Mouse (Mus musculus) forebrain, postnatal 0 days (tissue): ENCODE measurements around the gene Mydgf. TPM values are rescaled to one million over a fixed set of nuclear protein-coding genes. Genes with fewer than 3 reads are reported as not detected.

Experiments
- ATAC-seq: fragments of 200-750 bp; cut with Nextera tagmentation; 2 replicates; pipeline ENCODE4 v1.8.0; 2017; ENCODE audit warnings: mild to moderate bottlenecking, moderate library complexity
- DNase-seq: peaks from one replicate; pipeline ENCODE4 v3.0.0-alpha.2; 2015
- H3K27ac ChIP-seq: fragments of 300-500 bp; sonication (generic); 2 replicates; pipeline ENCODE4 v1.5.1; 2014; ENCODE audit warnings: low read depth, mild to moderate bottlenecking, antibody characterized with exemption, low read length, moderate library complexity, mixed read lengths
- H3K27me3 ChIP-seq: fragments of 300-500 bp; sonication (generic); 2 replicates; pipeline ENCODE4 v1.6.1; 2014; ENCODE audit warnings: mild to moderate bottlenecking, low read length, mixed read lengths; ENCODE audit not compliant: insufficient read depth
- H3K36me3 ChIP-seq: fragments of 300-500 bp; sonication (generic); 2 replicates; pipeline ENCODE4 v1.6.1; 2014; ENCODE audit warnings: mild to moderate bottlenecking, moderate library complexity; ENCODE audit not compliant: insufficient read depth
- H3K4me1 ChIP-seq: fragments of 300-500 bp; sonication (generic); 2 replicates; pipeline ENCODE4 v1.6.1; 2014; ENCODE audit warnings: antibody characterized with exemption; ENCODE audit not compliant: insufficient read depth
- H3K4me2 ChIP-seq: fragments of 300-500 bp; sonication (generic); 2 replicates; pipeline ENCODE4 v1.6.1; 2014; ENCODE audit warnings: low read depth, mild to moderate bottlenecking, moderate library complexity
- H3K4me3 ChIP-seq: fragments of 300-500 bp; sonication (generic); 2 replicates; pipeline ENCODE4 v1.5.1; 2014; ENCODE audit warnings: low read depth, low read length, mixed read lengths
- H3K9ac ChIP-seq: fragments of 300-500 bp; sonication (generic); 2 replicates; pipeline ENCODE4 v1.6.1; 2014; ENCODE audit warnings: mild to moderate bottlenecking
- H3K9me3 ChIP-seq: fragments of 300-500 bp; sonication (generic); 2 replicates; pipeline ENCODE4 v1.6.1; 2016; ENCODE audit warnings: low read length
- CTCF ChIP-seq: sonication (generic); IDR thresholded peaks from 2 replicates; pipeline ENCODE4 v1.5.1; 2016; ENCODE audit warnings: antibody characterized with exemption, control low read depth, low read depth
- WGBS: fragments of 180-500 bp; shearing (Covaris S2); extraction: QIAGEN DNeasy Blood & Tissue Kit; methylation state at CpG from one replicate; pipeline ENCODE4 v1.1.7; 2014; 5-methylcytosine and 5-hydroxymethylcytosine counted together
- polyA plus RNA-seq: library from polyadenylated mRNA; unstranded; fragments of >200 nt; fragmentation: Nextera tagmentation; extraction: Ambion mirVana; gene quantifications from 2 replicates; pipeline ENCODE4 v1.2.1, GENCODE M21; 2015
- total RNA-seq: library from RNA; depleted of rRNA; stranded (reverse); fragments of >200 nt; gene quantifications from 2 replicates; pipeline ENCODE4 v1.2.3, GENCODE M21; 2014

Mydgf gene
- total and polyA plus RNA-seq, 2 experiments from 2014 or later, result 52.3 to 75.0 TPM

- 21% methylated on average over 9 of the region's 9 CpGs for WGBS
- Histone ChIP-seq H3K36me3 (no peaks in the 10 kb centered on the region), H3K4me3 (no peak overlapping the region), H3K27ac (no peak overlapping the region), H3K4me1 (no peaks in the 10 kb centered on the region), H3K4me2 (peak overlapping the region; percentile 67), H3K9ac (no peak overlapping the region), H3K27me3 (peaks cover 5% of the 10 kb centered on the region; the same call in 1 of the 2 replicates), H3K9me3 (no peaks in the 10 kb centered on the region)
- DNase-seq, result no peak
- ATAC-seq, result no peak
- no peak for TF ChIP-seq CTCF
Measured at GRCm38 (mm10) chr17:56148280-56148679, 35.4 kb downstream of the Mydgf start.

GRCm38 (mm10) chr17:56147420-56147819, 36.3 kb downstream of the Mydgf start:
- Histone ChIP-seq H3K4me1 (no peaks in the 10 kb centered on the region), H3K36me3 (no peaks in the 10 kb centered on the region), H3K9me3 (no peaks in the 10 kb centered on the region), H3K4me3 (no peak overlapping the region), H3K9ac (no peak overlapping the region), H3K27me3 (peaks cover 5% of the 10 kb centered on the region; the same call in 1 of the 2 replicates), H3K4me2 (no peak overlapping the region), H3K27ac (no peak overlapping the region)
- no peak for ATAC-seq
- no peak for TF ChIP-seq CTCF
- 75% methylated on average over 12 of the region's 12 CpGs for WGBS
- DNase-seq, result no peak

DNA sequence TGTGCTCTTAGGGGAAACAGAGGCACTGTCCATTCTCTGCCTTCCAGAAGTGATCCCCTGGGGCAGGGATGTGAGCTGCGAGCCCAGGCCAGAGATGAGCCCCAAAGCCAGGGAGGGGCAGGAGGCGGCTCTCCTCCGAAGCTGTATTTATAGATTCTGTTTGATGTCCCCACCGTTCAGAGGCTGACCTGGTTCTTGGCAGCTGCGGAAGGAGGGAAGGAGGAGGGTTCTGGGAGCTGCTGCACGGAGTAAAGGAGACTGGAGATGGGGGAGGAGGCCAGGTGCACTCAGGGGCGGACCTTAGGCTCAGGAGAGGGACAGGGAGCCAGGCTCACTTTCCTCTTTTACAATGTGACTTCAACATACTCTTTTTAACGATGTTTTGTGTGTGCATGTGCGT, 37.6 kb downstream of the Mydgf start:
- Histone ChIP-seq H3K27me3 (peaks cover 5% of the 10 kb centered on the region; the same call in 1 of the 2 replicates), H3K4me1 (no peaks in the 10 kb centered on the region), H3K27ac (no peak overlapping the region), H3K36me3 (no peaks in the 10 kb centered on the region), H3K9me3 (no peaks in the 10 kb centered on the region), H3K4me3 (no peak overlapping the region), H3K9ac (no peak overlapping the region), H3K4me2 (no peak overlapping the region)
- TF ChIP-seq CTCF, result no peak
- WGBS, result 21% methylated on average over 9 of the region's 9 CpGs
- ATAC-seq (no peak), DNase-seq (no peak)

DNA sequence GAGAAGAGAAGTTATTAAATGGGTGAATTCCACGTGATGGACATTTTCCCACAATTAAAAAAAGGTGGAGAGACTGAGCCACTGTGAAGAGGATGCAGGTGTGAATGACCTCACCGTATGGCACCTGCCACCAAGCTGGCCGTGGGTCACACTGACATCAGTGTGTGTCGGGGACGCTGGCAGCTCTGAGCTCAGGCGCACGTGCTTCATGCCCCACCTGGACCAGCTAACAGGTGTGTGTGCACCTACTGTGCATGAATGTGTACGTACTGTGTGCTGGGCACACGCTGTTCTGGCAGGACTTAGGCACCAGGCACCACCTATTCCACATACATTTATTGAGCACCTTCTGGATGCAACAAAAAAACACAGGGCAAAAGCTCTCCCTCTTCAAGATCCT, 39.2 kb downstream of the Mydgf start:
- 70% methylated on average over 9 of the region's 9 CpGs for WGBS
- Histone ChIP-seq H3K27ac (no peak overlapping the region), H3K9ac (no peak overlapping the region), H3K4me3 (no peak overlapping the region), H3K4me2 (no peak overlapping the region), H3K9me3 (no peaks in the 10 kb centered on the region), H3K27me3 (peaks cover 3% of the 10 kb centered on the region; the same call in 1 of the 2 replicates), H3K4me1 (no peaks in the 10 kb centered on the region), H3K36me3 (no peaks in the 10 kb centered on the region)
- no peak for ATAC-seq
- no peak for DNase-seq
- no peak for TF ChIP-seq CTCF

- TF ChIP-seq CTCF, result no peak
- 0 out of 2 replicates have a peak, but pooled peaks cover 2% of the 10 kb centered on the region for H3K36me3 ChIP-seq
- H3K4me3 ChIP-seq, result peak overlapping the region; percentile 47
- DNase-seq (peak; percentile 75), ATAC-seq (peak; percentile 53)
- H3K4me2 ChIP-seq, result peak overlapping the region; percentile 73
- no peak overlapping the region for H3K27ac ChIP-seq
- peaks cover 6% of the 10 kb centered on the region; the same call in 1 of the 2 replicates for H3K4me1 ChIP-seq
- H3K27me3 ChIP-seq, result no peaks in the 10 kb centered on the region
- 1% methylated on average over 42 of the region's 47 CpGs for WGBS
- H3K9me3 ChIP-seq, result no peaks in the 10 kb centered on the region
- H3K9ac ChIP-seq, result peak overlapping the region; percentile 57
Measured at GRCm38 (mm10) chr17:56141702-56142605, 41.8 kb downstream of the Mydgf start.

GRCm38 (mm10) chr17:56139858-56140595, 43.7 kb downstream of the Mydgf start, which contains the start of gene Sema6b:
TSS of gene Sema6b (minus strand) at chr17:56140343.
- Histone ChIP-seq H3K9ac (peak within 1 kb of the TSS; percentile 96), H3K36me3 (0 out of 2 replicates have a peak, but pooled peaks cover 5% of the 10 kb centered on the region), H3K4me1 (peaks cover 6% of the 10 kb centered on the region; the same call in 1 of the 2 replicates), H3K4me2 (peak within 1 kb of the TSS; percentile 71), H3K9me3 (no peaks in the 10 kb centered on the region), H3K27me3 (no peaks in the 10 kb centered on the region), H3K4me3 (peak within 1 kb of the TSS; percentile 95), H3K27ac (peak within 1 kb of the TSS; percentile 82)
- peak; percentile 41 for TF ChIP-seq CTCF
- DNase-seq (peak; percentile 86), ATAC-seq (peak; percentile 64)
- 1% methylated on average over 76 of the region's 79 CpGs for WGBS
